ENCODE assay signal across 14 mouse cellular contexts in the genomic region with DNA sequence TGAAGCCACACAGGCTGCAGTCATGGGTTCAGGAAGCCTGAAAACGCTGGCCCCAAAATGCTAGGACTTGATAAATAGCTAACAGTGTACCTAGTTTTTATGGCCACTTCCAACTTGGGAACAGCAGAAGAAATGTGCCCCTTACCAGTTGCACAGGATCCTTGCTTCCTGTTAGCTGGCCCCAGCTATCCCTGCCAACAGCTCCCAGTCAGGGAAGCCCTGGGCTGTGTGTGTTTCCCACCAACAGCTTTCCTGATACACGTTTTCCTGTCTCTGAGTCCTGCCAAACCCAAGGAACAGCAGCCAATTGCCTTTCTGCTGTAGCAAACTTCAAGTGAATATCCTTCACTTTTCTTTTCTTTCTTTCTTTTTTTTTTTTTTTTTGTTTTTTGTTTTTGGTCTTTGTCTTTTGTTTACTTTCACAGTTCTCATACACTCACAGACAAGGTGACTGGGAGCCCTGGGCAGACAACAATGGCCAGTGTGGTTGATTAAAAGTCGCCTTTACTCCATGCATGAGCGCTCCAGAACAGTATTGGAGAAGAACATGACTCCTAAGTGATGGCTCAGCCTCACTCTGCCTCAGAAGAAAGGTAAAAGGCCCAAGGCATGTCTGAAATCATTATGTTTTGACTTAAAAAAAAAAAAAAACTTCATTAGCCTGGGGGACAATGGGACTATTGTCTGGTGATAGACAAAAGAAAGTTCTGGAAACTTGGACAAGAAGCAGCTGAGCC.
A peak's percentile ranks its signal among the peaks of the same experiment; 100 is the strongest.
DNase-seq lines count a peak whose midpoint lies in the region; ATAC-seq lines count a peak whose summit lies in the region.
"Had no signal": no experiment of that assay in that cellular context is flagged by ENCODE, and none has a peak within 500 bp of the region (broad histone marks: within the 10 kb centered on the region; RNA-seq: fewer than 3 reads in every experiment).

No protein-coding gene starts in this region.

- peaks cover 32% of the 10 kb centered on the region for H3K4me1 ChIP-seq in forebrain, embryonic 12.5 days
- H3K4me1 ChIP-seq in limb, embryonic 10.5 days, result peaks cover 20% of the 10 kb centered on the region

- 40% methylated on average over 4 of the region's 4 CpGs for WGBS in forebrain, embryonic 12.5 days
- 63% methylated on average over 4 of the region's 4 CpGs for WGBS in limb, embryonic 10.5 days

- no peaks in the 10 kb centered on the region for H3K9me3 ChIP-seq in forebrain, embryonic 12.5 days
- H3K9me3 ChIP-seq in limb, embryonic 10.5 days (replicated peaks), result no peaks in the 10 kb centered on the region
- H3K9me3 ChIP-seq: embryonic facial prominence, embryonic 15.5 days; G1E had no signal

- no peak overlapping the region for H3K9ac ChIP-seq in forebrain, embryonic 12.5 days
- H3K9ac ChIP-seq: embryonic facial prominence, embryonic 15.5 days; liver, embryonic 14.5 days had no signal

- no peaks in the 10 kb centered on the region for H3K36me3 ChIP-seq in forebrain, embryonic 12.5 days (replicated peaks)
- no peaks in the 10 kb centered on the region for H3K36me3 ChIP-seq in limb, embryonic 10.5 days
- H3K36me3 ChIP-seq: embryonic facial prominence, embryonic 15.5 days; G1E had no signal

- H3K4me3 ChIP-seq in forebrain, embryonic 12.5 days (replicated peaks), result no peak overlapping the region
- H3K4me3 ChIP-seq in limb, embryonic 10.5 days, result no peak overlapping the region
- H3K4me3 ChIP-seq: embryonic facial prominence, embryonic 15.5 days had no signal

- H3K27me3 ChIP-seq in forebrain, embryonic 12.5 days, result 0 out of 2 replicates have a peak, but pooled peaks cover 6% of the 10 kb centered on the region
- no peaks in the 10 kb centered on the region; the same call in 1 of the 2 replicates for H3K27me3 ChIP-seq in limb, embryonic 10.5 days (ENCODE audit: low read depth, poor library complexity, severe bottlenecking)
- H3K27me3 ChIP-seq: embryonic facial prominence, embryonic 15.5 days had no signal

- peak overlapping the region; percentile 3; the same call in 1 of the 2 replicates for H3K4me2 ChIP-seq in forebrain, embryonic 12.5 days
- H3K4me2 ChIP-seq: embryonic facial prominence, embryonic 15.5 days had no signal

- H3K27ac ChIP-seq in forebrain, embryonic 12.5 days, result peak overlapping the region; percentile 78
- H3K27ac ChIP-seq in limb, embryonic 10.5 days, result peak overlapping the region; percentile 42; the same call in 1 of the 2 replicates
- H3K27ac ChIP-seq: embryonic facial prominence, embryonic 15.5 days; liver, embryonic 14.5 days had no signal

- ATAC-seq in forebrain, embryonic 12.5 days (ENCODE audit: low FRiP score), result no peak
- ATAC-seq in inflammation-experienced regulatory T-cells, adult 6 months, result no peak

- DNase-seq in cerebellum, postnatal 10 days, result peak; percentile 56 to 71
- no peak for DNase-seq in cerebellum, adult 8-10 months
- DNase-seq in kidney, postnatal 14 days, result peak; percentile 45
- no peak for DNase-seq in kidney, adult 18-20 months
- no peak for DNase-seq in limb, embryonic 10.5 days (ENCODE audit: low spot score)
- no peak for DNase-seq in c-Kit-positive CD71-positive TER-119-positive erythroid progenitor cells, embryonic 14.5 days (ENCODE audit: low spot score)
- DNase-seq: gastrocnemius, postnatal 10 days; layer of hippocampus, postnatal 36 days; thymus, postnatal 36 days had no signal

Comparison
In these comparisons a context has a peak if more than half of its experiments do, and no peak if none do; other contexts are left out.
1. DNase-seq: peak in cerebellum, postnatal 10 days (2 of 2) and kidney, postnatal 14 days (single experiment); none in cerebellum, adult 8-10 months (single experiment), kidney, adult 18-20 months (single experiment), limb, embryonic 10.5 days (single experiment) and c-Kit-positive CD71-positive TER-119-positive erythroid progenitor cells, embryonic 14.5 days (single experiment).